Mouse (Mus musculus): ENCODE measurements around the gene Rab40c. TPM values are rescaled to one million over a fixed set of nuclear protein-coding genes. Genes with fewer than 3 reads are reported as not detected.

Gene Rab40c
- polyA plus RNA-seq, 1 experiment from 2014 or later: 47.1 TPM

GRCm38 (mm10) chr17:25860229-25860628 lies 59.3 kb downstream of the Rab40c start:
- H3K4me3 ChIP-seq (replicated peaks): peak overlapping the region; percentile 69; the same call in 1 of the 2 replicates
- ATAC-seq: no peak
- peaks cover 26% of the 10 kb centered on the region for H3K4me1 ChIP-seq (replicated peaks)
- H3K4me2 ChIP-seq (replicated peaks): peak overlapping the region; percentile 90
- WGBS: 95% methylated on average over 6 of the region's 6 CpGs
- H3K27me3 ChIP-seq: no peaks in the 10 kb centered on the region
- no peaks in the 10 kb centered on the region for H3K9me3 ChIP-seq
- peak overlapping the region; percentile 88; the same call in 1 of the 2 replicates for H3K9ac ChIP-seq (replicated peaks)
- H3K27ac ChIP-seq: no peak overlapping the region
- no peaks in the 10 kb centered on the region for H3K36me3 ChIP-seq

GRCm38 (mm10) chr17:25844396-25844901 lies 75.1 kb downstream of the Rab40c start, which contains the start of gene Rhot2:
Gene Rhot2 (minus strand): TSS chr17:25844851.
- Histone ChIP-seq H3K36me3 (peaks cover 63% of the 10 kb centered on the region), H3K27me3 (no peaks in the 10 kb centered on the region), H3K4me2 (replicated peaks) (peak within 1 kb of the TSS; percentile 90), H3K4me1 (replicated peaks) (peaks cover 20% of the 10 kb centered on the region), H3K9me3 (no peaks in the 10 kb centered on the region), H3K9ac (replicated peaks) (peak within 1 kb of the TSS; percentile 86), H3K27ac (peak within 1 kb of the TSS; percentile 52), H3K4me3 (replicated peaks) (peak within 1 kb of the TSS; percentile 92)
- WGBS: under 1% methylated on average over 21 of the region's 21 CpGs
- peak; percentile 96 for ATAC-seq

- WGBS: 2% methylated on average over 38 of the region's 38 CpGs
- Histone ChIP-seq H3K27ac (peak overlapping the region; percentile 52; the same call in 1 of the 2 replicates), H3K9ac (replicated peaks) (peak overlapping the region; percentile 86), H3K4me3 (replicated peaks) (peak overlapping the region; percentile 92), H3K9me3 (no peaks in the 10 kb centered on the region), H3K27me3 (no peaks in the 10 kb centered on the region), H3K4me1 (replicated peaks) (peaks cover 20% of the 10 kb centered on the region), H3K36me3 (peaks cover 63% of the 10 kb centered on the region), H3K4me2 (replicated peaks) (peak overlapping the region; percentile 90)
- peak; percentile 53 for ATAC-seq
Observed at GRCm38 (mm10) chr17:25843636-25844395, 75.7 kb downstream of the Rab40c start.

GRCm38 (mm10) chr17:25843122-25843521 lies 76.4 kb downstream of the Rab40c start:
- no peaks in the 10 kb centered on the region for H3K9me3 ChIP-seq
- peaks cover 24% of the 10 kb centered on the region for H3K4me1 ChIP-seq (replicated peaks)
- H3K4me3 ChIP-seq (replicated peaks): peak overlapping the region; percentile 92
- peaks cover 61% of the 10 kb centered on the region for H3K36me3 ChIP-seq
- H3K27me3 ChIP-seq: no peaks in the 10 kb centered on the region
- ATAC-seq: no peak
- H3K27ac ChIP-seq: no peak overlapping the region
- H3K4me2 ChIP-seq (replicated peaks): peak overlapping the region; percentile 90
- peak overlapping the region; percentile 86 for H3K9ac ChIP-seq (replicated peaks)
- WGBS: 96% methylated on average over 4 of the region's 4 CpGs

- Histone ChIP-seq H3K9me3 (no peaks in the 10 kb centered on the region), H3K27me3 (no peaks in the 10 kb centered on the region), H3K4me2 (replicated peaks) (no peak overlapping the region), H3K27ac (no peak overlapping the region), H3K4me1 (replicated peaks) (peaks cover 30% of the 10 kb centered on the region), H3K4me3 (replicated peaks) (no peak overlapping the region), H3K9ac (replicated peaks) (no peak overlapping the region), H3K36me3 (peaks cover 60% of the 10 kb centered on the region)
- ATAC-seq: no peak
- WGBS: 73% methylated on average over 3 of the region's 3 CpGs
Observed at GRCm38 (mm10) chr17:25842509-25842908, 77.0 kb downstream of the Rab40c start.

GRCm38 (mm10) chr17:25841117-25841880 lies 78.2 kb downstream of the Rab40c start, which contains the start of gene Gm20683:
Gene Gm20683 (minus strand): TSS chr17:25841763.
- H3K36me3 ChIP-seq: peaks cover 54% of the 10 kb centered on the region
- 95% methylated on average over 22 of the region's 22 CpGs for WGBS
- H3K9me3 ChIP-seq: no peaks in the 10 kb centered on the region
- no peak within 1 kb of the TSS for H3K27ac ChIP-seq
- no peak for ATAC-seq
- H3K9ac ChIP-seq (replicated peaks): no peak within 1 kb of the TSS
- H3K27me3 ChIP-seq: no peaks in the 10 kb centered on the region
- H3K4me2 ChIP-seq (replicated peaks): no peak within 1 kb of the TSS
- H3K4me1 ChIP-seq (replicated peaks): peaks cover 42% of the 10 kb centered on the region
- H3K4me3 ChIP-seq (replicated peaks): no peak within 1 kb of the TSS

- Histone ChIP-seq H3K9me3 (no peaks in the 10 kb centered on the region), H3K36me3 (peaks cover 48% of the 10 kb centered on the region), H3K4me1 (replicated peaks) (peaks cover 50% of the 10 kb centered on the region), H3K9ac (replicated peaks) (no peak overlapping the region), H3K4me3 (replicated peaks) (no peak overlapping the region), H3K27me3 (no peaks in the 10 kb centered on the region), H3K4me2 (replicated peaks) (no peak overlapping the region), H3K27ac (no peak overlapping the region)
- no peak for ATAC-seq
- WGBS: 97% methylated on average over 6 of the region's 6 CpGs
Observed at GRCm38 (mm10) chr17:25840519-25840918, 79.0 kb downstream of the Rab40c start.

- Histone ChIP-seq H3K4me3 (replicated peaks) (no peak overlapping the region), H3K36me3 (peaks cover 55% of the 10 kb centered on the region), H3K9me3 (no peaks in the 10 kb centered on the region), H3K9ac (replicated peaks) (no peak overlapping the region), H3K4me2 (replicated peaks) (no peak overlapping the region), H3K27ac (no peak overlapping the region), H3K27me3 (no peaks in the 10 kb centered on the region), H3K4me1 (replicated peaks) (peaks cover 53% of the 10 kb centered on the region)
- no peak for ATAC-seq
- WGBS: 87% methylated on average over 14 of the region's 14 CpGs
Observed at GRCm38 (mm10) chr17:25839455-25840235, 79.9 kb downstream of the Rab40c start.

- Histone ChIP-seq H3K9me3 (no peaks in the 10 kb centered on the region), H3K4me1 (replicated peaks) (peaks cover 57% of the 10 kb centered on the region), H3K36me3 (peaks cover 55% of the 10 kb centered on the region), H3K9ac (replicated peaks) (no peak overlapping the region), H3K27ac (no peak overlapping the region), H3K27me3 (no peaks in the 10 kb centered on the region), H3K4me2 (replicated peaks) (no peak overlapping the region), H3K4me3 (replicated peaks) (no peak overlapping the region)
- WGBS: 91% methylated on average over 4 of the region's 4 CpGs
- no peak for ATAC-seq
Observed at GRCm38 (mm10) chr17:25838904-25839303, 80.6 kb downstream of the Rab40c start.

GRCm38 (mm10) chr17:25837533-25837932 lies 82.0 kb downstream of the Rab40c start:
- no peaks in the 10 kb centered on the region for H3K27me3 ChIP-seq
- peak overlapping the region; percentile 80 for H3K27ac ChIP-seq
- H3K4me3 ChIP-seq (replicated peaks): peak overlapping the region; percentile 44; the same call in 1 of the 2 replicates
- 16% methylated on average over 3 of the region's 3 CpGs for WGBS
- no peaks in the 10 kb centered on the region for H3K9me3 ChIP-seq
- H3K36me3 ChIP-seq: peaks cover 55% of the 10 kb centered on the region
- ATAC-seq: no peak
- peak overlapping the region; percentile 78; the same call in 1 of the 2 replicates for H3K9ac ChIP-seq (replicated peaks)
- peak overlapping the region; percentile 98 for H3K4me2 ChIP-seq (replicated peaks)
- H3K4me1 ChIP-seq (replicated peaks): peaks cover 52% of the 10 kb centered on the region

- under 1% methylated on average over 29 of the region's 29 CpGs for WGBS
- H3K4me1 ChIP-seq (replicated peaks): peaks cover 54% of the 10 kb centered on the region
Observed at GRCm38 (mm10) chr17:25837076-25837410, 82.5 kb downstream of the Rab40c start, which contains the start of gene Rhbdl1. Gene Rhbdl1 (minus strand): TSS chr17:25837295.

More at GRCm38 (mm10) chr17:25837076-25837410, 82.5 kb downstream of the Rab40c start, which contains the start of gene Rhbdl1:
- Histone ChIP-seq H3K9me3 (no peaks in the 10 kb centered on the region), H3K27ac (peak within 1 kb of the TSS; percentile 80), H3K4me3 (replicated peaks) (peak within 1 kb of the TSS; percentile 44), H3K9ac (replicated peaks) (peak within 1 kb of the TSS; percentile 78), H3K4me2 (replicated peaks) (peak within 1 kb of the TSS; percentile 98), H3K27me3 (no peaks in the 10 kb centered on the region), H3K36me3 (peaks cover 50% of the 10 kb centered on the region)
- ATAC-seq: peak; percentile 38
